Mouse (Mus musculus) urinary bladder, postnatal 25 days (tissue): ENCODE measurements around the gene Cntfr.

Source experiments
- DNase-seq: peaks from one replicate; pipeline ENCODE4 v3.0.0; 2022; ENCODE audit warnings: low spot score

Cntfr gene

GRCm38 (mm10) chr4:41609681-41610593 is 87.0 kb downstream of the Cntfr start:
- DNase-seq: no peak
